In the genomic region with DNA sequence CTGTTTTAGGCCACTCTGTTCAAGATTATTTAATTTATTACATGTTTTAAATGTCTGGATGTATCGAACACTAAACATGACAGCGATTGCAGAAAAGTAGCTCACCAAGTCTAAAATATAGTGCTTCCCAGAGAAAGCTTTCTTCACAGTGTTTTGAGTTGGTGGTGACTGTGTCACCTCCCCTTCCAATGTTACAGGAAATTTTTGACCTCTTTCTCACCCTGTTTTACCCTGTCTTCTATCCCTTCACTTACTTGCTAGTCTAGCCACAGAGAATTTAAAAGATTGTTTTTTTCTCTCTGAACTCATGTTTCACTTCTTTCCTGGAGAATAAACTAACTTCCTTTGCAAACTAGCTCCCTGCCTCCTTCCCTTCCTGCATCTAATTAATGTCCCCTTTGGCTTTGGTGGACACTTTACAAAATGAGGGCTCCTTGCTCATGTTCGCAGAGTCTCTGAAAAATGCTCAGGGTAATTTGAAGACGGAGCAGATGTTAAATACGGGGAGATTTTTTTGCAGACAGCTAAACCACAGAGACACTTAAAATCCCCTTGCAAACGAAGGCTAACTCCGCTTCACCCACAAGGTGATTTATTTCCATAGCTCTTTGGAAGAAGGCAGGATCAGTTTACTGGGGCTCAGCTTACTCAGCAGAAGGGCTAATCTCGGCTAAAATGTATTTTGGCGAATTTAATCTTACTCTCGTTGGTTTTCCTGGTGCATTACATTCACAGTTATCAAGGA, we compare ENCODE assay signal across 25 mouse cellular contexts. TPM values are rescaled to one million over a fixed set of nuclear protein-coding genes. Genes with fewer than 3 reads are reported as not detected.
DNase-seq lines count a peak whose midpoint lies in the region; ATAC-seq and TF ChIP-seq lines count a peak whose summit lies in the region.
"Had no signal": no experiment of that assay in that cellular context is flagged by ENCODE, and none has a peak within 500 bp of the region (broad histone marks: within the 10 kb centered on the region; RNA-seq: fewer than 3 reads in every experiment).

No protein-coding gene starts in this region.

- H3K27me3 ChIP-seq in kidney, embryonic 16.5 days (ENCODE audit: insufficient read depth, low read length): no peaks in the 10 kb centered on the region
- no peaks in the 10 kb centered on the region for H3K27me3 ChIP-seq in limb, embryonic 13.5 days
- H3K27me3 ChIP-seq: forebrain, embryonic 15.5 days; heart, embryonic 15.5 days; hindbrain, embryonic 13.5 days; lung, embryonic 15.5 days; neural tube, embryonic 13.5 days had no signal

- ATAC-seq in kidney, embryonic 16.5 days (ENCODE audit: low FRiP score, low TSS enrichment): peak; percentile 64; the same call in 1 of the 2 replicates
- no peak for ATAC-seq in limb, embryonic 13.5 days (ENCODE audit: low FRiP score, low read depth)
- ATAC-seq in granulocyte monocyte progenitor cell, adult 5-6 weeks (replicated peaks; ENCODE audit: poor library complexity, severe bottlenecking): no peak
- ATAC-seq in cerebellum, adult (ENCODE audit: insufficient number of reproducible peaks, low FRiP score, low TSS enrichment): no peak
- ATAC-seq: forebrain, embryonic 15.5 days had no signal

- no peak for TF ChIP-seq POLR2A in embryonic fibroblast, embryonic 13.5 days (IDR thresholded peaks at IDR 0.05; ENCODE audit: low read depth, low read length)

- H3K36me3 ChIP-seq in kidney, embryonic 16.5 days (ENCODE audit: insufficient read depth, low read length): no peaks in the 10 kb centered on the region
- no peaks in the 10 kb centered on the region for H3K36me3 ChIP-seq in limb, embryonic 13.5 days
- H3K36me3 ChIP-seq: embryonic facial prominence, embryonic 13.5 days; forebrain, embryonic 15.5 days; heart, embryonic 15.5 days; hindbrain, embryonic 13.5 days; lung, embryonic 15.5 days; neural tube, embryonic 13.5 days had no signal

- peak overlapping the region; percentile 66 for H3K27ac ChIP-seq in kidney, embryonic 16.5 days (ENCODE audit: low read length)
- H3K27ac ChIP-seq in embryonic fibroblast, embryonic 13.5 days (ENCODE audit: insufficient read depth, low read length): peak overlapping the region; percentile 11; the same call in 1 of the 2 replicates
- no peak overlapping the region for H3K27ac ChIP-seq in limb, embryonic 13.5 days
- H3K27ac ChIP-seq: embryonic facial prominence, embryonic 13.5 days; forebrain, embryonic 15.5 days; heart, embryonic 15.5 days; hindbrain, embryonic 13.5 days; liver, embryonic 14.5 days; lung, embryonic 15.5 days; neural tube, embryonic 13.5 days had no signal

- 37% methylated on average over 10 of the region's 10 CpGs for WGBS in kidney, embryonic 16.5 days
- 32% methylated on average over 10 of the region's 10 CpGs for WGBS in limb, embryonic 13.5 days

- peak overlapping the region; percentile 31 for H3K4me2 ChIP-seq in kidney, embryonic 16.5 days (replicated peaks; ENCODE audit: low read depth, low read length)
- H3K4me2 ChIP-seq in limb, embryonic 13.5 days (replicated peaks): peak overlapping the region; percentile 25
- H3K4me2 ChIP-seq: embryonic facial prominence, embryonic 13.5 days; forebrain, embryonic 15.5 days; heart, embryonic 15.5 days; hindbrain, embryonic 13.5 days; lung, embryonic 15.5 days; neural tube, embryonic 13.5 days had no signal

- DNase-seq in kidney, postnatal 36 days: no peak
- DNase-seq in right cerebral cortex, postnatal 25 days: no peak
- DNase-seq: adrenal gland, adult 8-10 months; cerebellum, adult 8-10 months; gastrocnemius, postnatal 25 days; heart, postnatal 36 days; lung, postnatal 36 days; midbrain, embryonic 14.5 days; right cerebral cortex, postnatal 4 days; thymus, adult 2 months; thymus, postnatal 4 days had no signal

- 0 out of 2 replicates have a peak overlapping the region, but pooled peaks have one; percentile 8 for H3K4me3 ChIP-seq in kidney, embryonic 16.5 days (ENCODE audit: low read length)
- no peak overlapping the region for H3K4me3 ChIP-seq in embryonic fibroblast, embryonic 13.5 days (ENCODE audit: insufficient read depth, low read length)
- H3K4me3 ChIP-seq in limb, embryonic 13.5 days: no peak overlapping the region
- H3K4me3 ChIP-seq: embryonic facial prominence, embryonic 13.5 days; forebrain, embryonic 15.5 days; heart, embryonic 15.5 days; hindbrain, embryonic 13.5 days; lung, embryonic 15.5 days; megakaryocyte, embryonic 14.5 days; neural tube, embryonic 13.5 days had no signal

- no peak for TF ChIP-seq CTCF in embryonic fibroblast, embryonic 13.5 days (IDR thresholded peaks at IDR 0.05; ENCODE audit: borderline replicate concordance, insufficient read depth, low read length)

- H3K4me1 ChIP-seq in kidney, embryonic 16.5 days (ENCODE audit: insufficient read depth, low read length): peaks cover 5% of the 10 kb centered on the region; the same call in 1 of the 2 replicates
- H3K4me1 ChIP-seq in embryonic fibroblast, embryonic 13.5 days (ENCODE audit: control insufficient read depth, insufficient read depth, low read length): no peaks in the 10 kb centered on the region
- H3K4me1 ChIP-seq in limb, embryonic 13.5 days: 0 out of 2 replicates have a peak, but pooled peaks cover 3% of the 10 kb centered on the region
- H3K4me1 ChIP-seq: embryonic facial prominence, embryonic 13.5 days; forebrain, embryonic 15.5 days; heart, embryonic 15.5 days; hindbrain, embryonic 13.5 days; lung, embryonic 15.5 days; megakaryocyte, embryonic 14.5 days; neural tube, embryonic 13.5 days had no signal

- H3K9me3 ChIP-seq in kidney, embryonic 16.5 days (ENCODE audit: low read length): no peaks in the 10 kb centered on the region
- H3K9me3 ChIP-seq in limb, embryonic 13.5 days: no peaks in the 10 kb centered on the region
- H3K9me3 ChIP-seq: embryonic facial prominence, embryonic 13.5 days; forebrain, embryonic 15.5 days; heart, embryonic 15.5 days; hindbrain, embryonic 13.5 days; lung, embryonic 15.5 days; megakaryocyte, embryonic 14.5 days; neural tube, embryonic 13.5 days had no signal

- H3K9ac ChIP-seq in kidney, embryonic 16.5 days (replicated peaks; ENCODE audit: low read length): no peak overlapping the region
- no peak overlapping the region for H3K9ac ChIP-seq in limb, embryonic 13.5 days
- H3K9ac ChIP-seq: embryonic facial prominence, embryonic 13.5 days; forebrain, embryonic 15.5 days; heart, embryonic 15.5 days; hindbrain, embryonic 13.5 days; liver, embryonic 14.5 days; lung, embryonic 15.5 days; neural tube, embryonic 13.5 days had no signal

RNA-seq across cellular contexts. Expression of gene Amot, which starts 11.5 kb away (rescaled TPM):
- 25.5 TPM in 2 replicates for polyA plus RNA-seq in kidney, embryonic 16.5 days (2015; fragmentation: Nextera tagmentation; extraction: Ambion mirVana)
- 30.9 and 37.2 TPM in 2 replicates for polyA plus RNA-seq in embryonic fibroblast, embryonic 13.5 days (2011; ENCODE audit: insufficient read length, low read depth, missing spikeins)
- 57.8 and 60.6 TPM in 2 replicates for polyA plus RNA-seq in limb, embryonic 13.5 days (2015; fragmentation: Nextera tagmentation; extraction: Ambion mirVana)
- total RNA-seq in granulocyte monocyte progenitor cell, adult 5-6 weeks (2014; fragmentation: Nextera tagmentation): 12.3 and 18.0 TPM in 2 replicates
- total RNA-seq in granulocyte monocyte progenitor cell, adult 5-6 weeks (2017): 14.2 and 14.5 TPM in 2 replicates
- total RNA-seq: MEL had no signal
